Mouse (Mus musculus) heart, embryonic 11.5 days (tissue): ENCODE measurements around the gene Supt5. TPM values are rescaled to one million over a fixed set of nuclear protein-coding genes. Genes with fewer than 3 reads are reported as not detected.

Experiments
- ATAC-seq: fragments of 200-750 bp; cut with Nextera tagmentation; replicated peaks from 2 replicates; pipeline ENCODE4 v1.8.0; 2017; ENCODE audit warnings: moderate library complexity; ENCODE audit not compliant: insufficient number of reproducible peaks, low FRiP score, low TSS enrichment
- H3K27ac ChIP-seq: fragments of 300-500 bp; sonication (generic); 2 replicates; pipeline ENCODE4 v1.5.1; 2014; ENCODE audit warnings: mild to moderate bottlenecking, low read depth, low read length
- H3K27me3 ChIP-seq: fragments of 300-500 bp; sonication (generic); 2 replicates; pipeline ENCODE4 v1.6.1; 2014; ENCODE audit warnings: mild to moderate bottlenecking, low read length, mixed read lengths; ENCODE audit not compliant: control insufficient read depth, insufficient read depth
- H3K36me3 ChIP-seq: fragments of 300-500 bp; sonication (generic); 2 replicates; pipeline ENCODE4 v1.6.1; 2014; ENCODE audit warnings: mild to moderate bottlenecking, low read length, moderate library complexity, mixed read lengths; ENCODE audit not compliant: control insufficient read depth, insufficient read depth
- H3K4me1 ChIP-seq: fragments of 300-500 bp; sonication (generic); 2 replicates; pipeline ENCODE4 v1.6.1; 2014; ENCODE audit warnings: low read length; ENCODE audit not compliant: control insufficient read depth, insufficient read depth
- H3K4me2 ChIP-seq: fragments of 300-500 bp; sonication (generic); 2 replicates; pipeline ENCODE4 v1.6.1; 2014; ENCODE audit warnings: mild to moderate bottlenecking, moderate library complexity
- H3K4me3 ChIP-seq: fragments of 300-500 bp; sonication (generic); 2 replicates; pipeline ENCODE4 v1.5.1; 2014; ENCODE audit warnings: low read depth, low read length
- H3K9ac ChIP-seq: fragments of 300-500 bp; sonication (generic); 2 replicates; pipeline ENCODE4 v1.6.1; 2014; ENCODE audit warnings: mild to moderate bottlenecking, low read depth, low read length, moderate library complexity
- H3K9me3 ChIP-seq: fragments of 300-500 bp; sonication (generic); replicated peaks from 2 replicates; pipeline ENCODE4 v1.6.1; 2016; ENCODE audit warnings: low read length; ENCODE audit not compliant: control insufficient read depth
- WGBS: fragments of 180-500 bp; shearing (Covaris S2); extraction: QIAGEN DNeasy Blood & Tissue Kit; methylation state at CpG from one replicate; pipeline ENCODE4 v1.1.7; 2014; ENCODE audit not compliant: insufficient replicate concordance; 5-methylcytosine and 5-hydroxymethylcytosine counted together
- polyA plus RNA-seq: library from polyadenylated mRNA; unstranded; fragments of >200 nt; fragmentation: Nextera tagmentation; extraction: Ambion mirVana; gene quantifications from 2 replicates; pipeline ENCODE4 v1.2.1, GENCODE M21; 2014

The Supt5 gene
- polyA plus RNA-seq, 1 experiment from 2014 or later: 55.2 TPM

GRCm38 (mm10) chr7:28377190-28378065 lies 38.9 kb upstream of the Supt5 start:
- H3K36me3 ChIP-seq: no peaks in the 10 kb centered on the region
- no peaks in the 10 kb centered on the region for H3K9me3 ChIP-seq
- peak overlapping the region; percentile 89 for H3K9ac ChIP-seq
- ATAC-seq: no peak
- H3K4me2 ChIP-seq: peak overlapping the region; percentile 96
- peak overlapping the region; percentile 89 for H3K27ac ChIP-seq
- H3K4me3 ChIP-seq: peak overlapping the region; percentile 78
- peaks cover 55% of the 10 kb centered on the region for H3K4me1 ChIP-seq
- H3K27me3 ChIP-seq: no peaks in the 10 kb centered on the region
- 65% methylated on average over 18 of the region's 18 CpGs for WGBS

- peak overlapping the region; percentile 96 for H3K4me2 ChIP-seq
- no peaks in the 10 kb centered on the region for H3K9me3 ChIP-seq
- peaks cover 46% of the 10 kb centered on the region for H3K4me1 ChIP-seq
- no peak for ATAC-seq
- H3K36me3 ChIP-seq: no peaks in the 10 kb centered on the region
- 2% methylated on average over 30 of the region's 30 CpGs for WGBS
- H3K9ac ChIP-seq: peak overlapping the region; percentile 91
- H3K27ac ChIP-seq: peak overlapping the region; percentile 99
- H3K27me3 ChIP-seq: no peaks in the 10 kb centered on the region
- H3K4me3 ChIP-seq: peak overlapping the region; percentile 44
These were observed 37.6 kb upstream of the Supt5 start for GRCm38 (mm10) chr7:28376011-28376771.

GRCm38 (mm10) chr7:28375176-28375921 lies 36.8 kb upstream of the Supt5 start:
- peak overlapping the region; percentile 99 for H3K27ac ChIP-seq
- no peaks in the 10 kb centered on the region for H3K36me3 ChIP-seq
- H3K4me2 ChIP-seq: peak overlapping the region; percentile 96
- peak overlapping the region; percentile 91 for H3K9ac ChIP-seq
- ATAC-seq: peak; percentile 59
- WGBS: under 1% methylated on average over 29 of the region's 36 CpGs
- H3K27me3 ChIP-seq: no peaks in the 10 kb centered on the region
- peaks cover 45% of the 10 kb centered on the region for H3K4me1 ChIP-seq
- no peaks in the 10 kb centered on the region for H3K9me3 ChIP-seq
- peak overlapping the region; percentile 44 for H3K4me3 ChIP-seq

- Histone ChIP-seq H3K4me1 (peaks cover 47% of the 10 kb centered on the region), H3K4me2 (peak overlapping the region; percentile 96), H3K36me3 (no peaks in the 10 kb centered on the region), H3K27ac (peak overlapping the region; percentile 99; the same call in 1 of the 2 replicates), H3K9me3 (no peaks in the 10 kb centered on the region), H3K27me3 (no peaks in the 10 kb centered on the region), H3K4me3 (no peak overlapping the region; the same call in 1 of the 2 replicates), H3K9ac (peak overlapping the region; percentile 91)
- no peak for ATAC-seq
- 76% methylated on average over 10 of the region's 10 CpGs for WGBS
These were observed 36.1 kb upstream of the Supt5 start for GRCm38 (mm10) chr7:28374647-28375046.

GRCm38 (mm10) chr7:28373891-28374495 lies 35.4 kb upstream of the Supt5 start:
- no peaks in the 10 kb centered on the region for H3K9me3 ChIP-seq
- no peak for ATAC-seq
- 78% methylated on average over 7 of the region's 7 CpGs for WGBS
- H3K4me2 ChIP-seq: no peak overlapping the region
- H3K27ac ChIP-seq: peak overlapping the region; percentile 54; the same call in 1 of the 2 replicates
- H3K9ac ChIP-seq: no peak overlapping the region
- peak overlapping the region; percentile 6; the same call in 1 of the 2 replicates for H3K4me3 ChIP-seq
- peaks cover 43% of the 10 kb centered on the region for H3K4me1 ChIP-seq
- 0 out of 2 replicates have a peak, but pooled peaks cover 4% of the 10 kb centered on the region for H3K36me3 ChIP-seq
- H3K27me3 ChIP-seq: no peaks in the 10 kb centered on the region

GRCm38 (mm10) chr7:28373131-28373581 lies 34.6 kb upstream of the Supt5 start:
- WGBS: under 1% methylated on average over 9 of the region's 9 CpGs
- ATAC-seq: no peak
- peaks cover 40% of the 10 kb centered on the region for H3K4me1 ChIP-seq

GRCm38 (mm10) chr7:28372251-28373108 lies 33.9 kb upstream of the Supt5 start, which contains the start of gene Plekhg2:
Gene Plekhg2, minus strand, starts transcription at chr7:28372599.
- Histone ChIP-seq H3K27ac (peak within 1 kb of the TSS; percentile 91), H3K9ac (peak within 1 kb of the TSS; percentile 97), H3K9me3 (no peaks in the 10 kb centered on the region), H3K27me3 (no peaks in the 10 kb centered on the region), H3K4me2 (peak within 1 kb of the TSS; percentile 97), H3K4me1 (peaks cover 34% of the 10 kb centered on the region), H3K36me3 (peaks cover 14% of the 10 kb centered on the region), H3K4me3 (peak within 1 kb of the TSS; percentile 89)
- ATAC-seq: peak; percentile 86
- under 1% methylated on average over 66 of the region's 66 CpGs for WGBS

More at GRCm38 (mm10) chr7:28373131-28373581, 34.6 kb upstream of the Supt5 start:
- Histone ChIP-seq H3K36me3 (peaks cover 7% of the 10 kb centered on the region), H3K4me3 (peak overlapping the region; percentile 89), H3K27me3 (no peaks in the 10 kb centered on the region), H3K4me2 (peak overlapping the region; percentile 52), H3K9me3 (no peaks in the 10 kb centered on the region), H3K27ac (peak overlapping the region; percentile 73), H3K9ac (peak overlapping the region; percentile 56; the same call in 1 of the 2 replicates)
